Mouse (Mus musculus) stomach, postnatal 0 days (tissue): ENCODE measurements around the gene Cabp4. TPM values are rescaled to one million over a fixed set of nuclear protein-coding genes. Genes with fewer than 3 reads are reported as not detected.

Source experiments
- ATAC-seq: fragments of 200-750 bp; cut with Nextera tagmentation; 2 replicates; pipeline ENCODE4 v1.8.0; 2017; ENCODE audit not compliant: low FRiP score, low TSS enrichment
- DNase-seq: peaks from one replicate; pipeline ENCODE4 v3.0.0-alpha.2; 2016; ENCODE audit warnings: low spot score
- H3K27ac ChIP-seq: fragments of 300-500 bp; sonication (generic); replicated peaks from 2 replicates; pipeline ENCODE4 v1.5.1; 2014; ENCODE audit warnings: mild to moderate bottlenecking, control low read depth
- H3K27me3 ChIP-seq: fragments of 300-500 bp; sonication (generic); 2 replicates; pipeline ENCODE4 v1.6.1; 2014; ENCODE audit warnings: low read length; ENCODE audit not compliant: control insufficient read depth, insufficient read depth
- H3K36me3 ChIP-seq: fragments of 300-500 bp; sonication (generic); 2 replicates; pipeline ENCODE4 v1.6.1; 2014; ENCODE audit warnings: low read length, mixed read lengths; ENCODE audit not compliant: control insufficient read depth, insufficient read depth
- H3K4me1 ChIP-seq: fragments of 300-500 bp; sonication (generic); replicated peaks from 2 replicates; pipeline ENCODE4 v1.6.1; 2014; ENCODE audit warnings: antibody characterized with exemption; ENCODE audit not compliant: control insufficient read depth, insufficient read depth
- H3K4me2 ChIP-seq: fragments of 300-500 bp; sonication (generic); replicated peaks from 2 replicates; pipeline ENCODE4 v1.6.1; 2014; ENCODE audit warnings: low read depth, mild to moderate bottlenecking, control low read depth, moderate library complexity
- H3K4me3 ChIP-seq: fragments of 300-500 bp; sonication (generic); 2 replicates; pipeline ENCODE4 v1.5.1; 2014; ENCODE audit warnings: low read depth, low read length, control low read depth
- H3K9ac ChIP-seq: fragments of 300-500 bp; sonication (generic); 2 replicates; pipeline ENCODE4 v1.6.1; 2014; ENCODE audit warnings: mild to moderate bottlenecking, low read length, control low read depth, mixed read lengths
- H3K9me3 ChIP-seq: fragments of 300-500 bp; sonication (generic); 2 replicates; pipeline ENCODE4 v1.6.1; 2016; ENCODE audit warnings: low read length; ENCODE audit not compliant: control insufficient read depth
- CTCF ChIP-seq: IDR thresholded peaks from 2 replicates; pipeline ENCODE4 v1.5.1; 2016; ENCODE audit warnings: antibody characterized with exemption, low read depth, mild to moderate bottlenecking, moderate library complexity
- EP300 ChIP-seq: optimal IDR thresholded peaks from 2 replicates; pipeline ENCODE3; 2016; ENCODE audit warnings: antibody characterized with exemption
- WGBS: fragments of 180-500 bp; shearing (Covaris S2); extraction: QIAGEN DNeasy Blood & Tissue Kit; methylation state at CpG from one replicate; pipeline ENCODE4 v1.1.7; 2014; 5-methylcytosine and 5-hydroxymethylcytosine counted together
- polyA plus RNA-seq: library from polyadenylated mRNA; unstranded; fragments of >200 nt; fragmentation: Nextera tagmentation; extraction: Ambion mirVana; gene quantifications from 2 replicates; pipeline ENCODE4 v1.2.1, GENCODE M21; 2015

Gene Cabp4
- polyA plus RNA-seq, 1 experiment from 2014 or later, result not detected

- H3K4me1 ChIP-seq, result peaks cover 15% of the 10 kb centered on the region
- ATAC-seq (no peak), DNase-seq (no peak)
- no peaks in the 10 kb centered on the region for H3K27me3 ChIP-seq
- no peak overlapping the region for H3K27ac ChIP-seq
- TF ChIP-seq CTCF, result no peak
- no peak for TF ChIP-seq EP300
- H3K9me3 ChIP-seq, result no peaks in the 10 kb centered on the region
- H3K36me3 ChIP-seq, result no peaks in the 10 kb centered on the region; the same call in 1 of the 2 replicates
- H3K9ac ChIP-seq, result no peak overlapping the region
- no peak overlapping the region for H3K4me3 ChIP-seq
- H3K4me2 ChIP-seq, result no peak overlapping the region
- WGBS, result 82% methylated on average over 6 of the region's 6 CpGs
These were observed 42.4 kb downstream of the Cabp4 start for GRCm38 (mm10) chr19:4101466-4101865.

DNA sequence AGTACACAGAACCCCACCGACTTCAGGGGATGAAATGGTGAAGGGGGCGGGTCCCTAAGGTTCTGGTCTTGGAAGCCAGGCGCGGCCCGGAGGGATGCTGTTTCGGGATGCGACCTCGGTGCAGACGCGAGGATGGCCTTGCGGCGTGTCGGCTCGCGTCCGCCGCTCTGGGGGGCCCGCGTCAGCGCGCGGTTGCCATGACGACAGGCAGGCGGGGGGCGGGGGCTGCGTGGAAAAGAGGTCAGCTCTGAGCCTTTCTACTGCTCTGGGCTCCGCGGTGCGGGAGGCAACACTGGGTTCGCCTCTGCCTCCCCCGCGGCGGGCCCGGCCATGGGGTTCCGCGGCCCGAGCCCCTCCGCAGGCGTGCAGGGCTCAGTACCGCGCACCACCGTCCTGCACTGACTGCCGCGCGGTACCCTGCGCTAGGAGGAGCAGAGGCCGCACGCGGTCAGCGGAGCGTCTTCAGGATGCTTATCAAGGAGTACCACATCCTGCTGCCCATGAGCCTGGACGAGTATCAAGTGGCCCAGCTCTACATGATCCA, 43.0 kb downstream of the Cabp4 start:
- peak; percentile 47 for DNase-seq
- Histone ChIP-seq H3K4me3 (peak overlapping the region; percentile 47), H3K4me1 (peaks cover 16% of the 10 kb centered on the region), H3K27me3 (no peaks in the 10 kb centered on the region), H3K27ac (no peak overlapping the region), H3K9me3 (no peaks in the 10 kb centered on the region), H3K4me2 (peak overlapping the region; percentile 88), H3K36me3 (no peaks in the 10 kb centered on the region; the same call in 1 of the 2 replicates), H3K9ac (peak overlapping the region; percentile 35; the same call in 1 of the 2 replicates)
- ATAC-seq, result no peak
- 3% methylated on average over 52 of the region's 52 CpGs for WGBS
- no peak for TF ChIP-seq EP300
- no peak for TF ChIP-seq CTCF

GRCm38 (mm10) chr19:4099837-4100717, 43.8 kb downstream of the Cabp4 start, which contains the start of gene Pitpnm1:
Gene Pitpnm1 (plus strand): TSS chr19:4099998.
- peak; percentile 84 for DNase-seq
- peak within 1 kb of the TSS; percentile 88 for H3K4me2 ChIP-seq
- H3K4me3 ChIP-seq, result peak within 1 kb of the TSS; percentile 47
- WGBS, result 2% methylated on average over 49 of the region's 53 CpGs
- H3K36me3 ChIP-seq, result no peaks in the 10 kb centered on the region
- H3K27me3 ChIP-seq, result no peaks in the 10 kb centered on the region
- peak within 1 kb of the TSS; percentile 63 for H3K9ac ChIP-seq
- no peak for ATAC-seq
- no peaks in the 10 kb centered on the region for H3K9me3 ChIP-seq
- peak within 1 kb of the TSS; percentile 30 for H3K27ac ChIP-seq
- peaks cover 16% of the 10 kb centered on the region for H3K4me1 ChIP-seq
- no peak for TF ChIP-seq CTCF
- TF ChIP-seq EP300, result no peak

DNA sequence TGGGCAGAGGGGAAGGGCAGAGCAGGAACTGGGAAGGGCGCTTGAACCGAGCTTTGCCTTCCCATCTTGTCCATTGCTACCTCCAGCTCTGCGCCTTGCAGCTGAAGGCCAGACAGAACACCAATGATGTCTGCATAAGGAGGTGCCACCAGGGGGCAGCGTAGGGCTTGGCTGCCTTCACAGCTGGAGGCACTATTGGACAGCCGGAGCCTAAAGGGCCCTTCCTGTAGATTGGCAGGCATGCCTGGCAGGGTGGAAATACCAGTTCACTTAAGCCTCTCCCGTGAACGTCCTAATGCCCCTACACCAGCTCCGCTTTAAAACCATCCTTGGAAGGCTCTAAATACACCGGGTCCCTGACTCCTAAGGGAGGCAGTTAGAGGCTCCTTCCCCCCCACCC, 44.8 kb downstream of the Cabp4 start:
- H3K27me3 ChIP-seq, result no peaks in the 10 kb centered on the region
- peaks cover 16% of the 10 kb centered on the region for H3K4me1 ChIP-seq
- peak overlapping the region; percentile 30 for H3K27ac ChIP-seq
- WGBS, result 10% methylated on average over 9 of the region's 9 CpGs
- no peaks in the 10 kb centered on the region for H3K36me3 ChIP-seq
- ATAC-seq (peak; percentile 25), DNase-seq (peak; percentile 96)
- peak overlapping the region; percentile 88 for H3K4me2 ChIP-seq
- no peaks in the 10 kb centered on the region for H3K9me3 ChIP-seq
- 0 out of 2 replicates have a peak overlapping the region, but pooled peaks have one; percentile 6 for H3K4me3 ChIP-seq
- no peak overlapping the region for H3K9ac ChIP-seq
- TF ChIP-seq CTCF (peak; percentile 99), EP300 (no peak)

DNA sequence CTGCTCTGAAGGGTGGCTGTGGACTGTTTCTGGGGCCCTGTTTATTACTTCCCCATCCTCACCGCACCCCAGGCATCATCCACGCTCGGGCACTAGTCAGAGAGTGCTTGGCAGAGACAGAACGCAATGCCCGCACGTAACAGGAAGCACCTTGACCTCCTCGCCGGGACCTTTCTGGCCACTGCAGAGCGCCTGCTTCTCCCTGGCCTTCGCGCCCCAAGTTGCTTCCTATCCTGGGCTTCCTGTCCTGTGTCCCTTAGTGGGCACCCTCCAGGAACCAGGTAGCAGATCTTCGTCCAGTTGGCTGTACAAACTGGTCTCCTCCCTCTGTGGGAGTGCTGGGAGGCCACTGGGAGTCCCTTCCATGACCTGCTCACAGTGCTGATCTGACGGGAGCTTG, 45.4 kb downstream of the Cabp4 start:
- 0 out of 2 replicates have a peak overlapping the region, but pooled peaks have one; percentile 56 for H3K4me2 ChIP-seq
- no peak overlapping the region for H3K9ac ChIP-seq
- no peak overlapping the region for H3K4me3 ChIP-seq

More for the DNA sequence above, 45.4 kb downstream of the Cabp4 start:
- H3K27ac ChIP-seq, result no peak overlapping the region; the same call in 1 of the 2 replicates
- DNase-seq (no peak), ATAC-seq (no peak)
- H3K9me3 ChIP-seq, result no peaks in the 10 kb centered on the region
- peaks cover 16% of the 10 kb centered on the region for H3K4me1 ChIP-seq
- no peaks in the 10 kb centered on the region for H3K36me3 ChIP-seq
- no peak for TF ChIP-seq EP300
- no peak for TF ChIP-seq CTCF
- H3K27me3 ChIP-seq, result no peaks in the 10 kb centered on the region
- WGBS, result 83% methylated on average over 13 of the region's 13 CpGs
